Mouse (Mus musculus): ENCODE data around the gene Ephx1. TPM values are rescaled to one million over a fixed set of nuclear protein-coding genes. Genes with fewer than 3 reads are reported as not detected.

Gene Ephx1
- 8.9 and 15.2 TPM in 2 replicates for total RNA-seq (2014; rRNA removed)
- 13.3 and 15.8 TPM in 2 replicates for polyA plus RNA-seq (2015; fragmentation: Nextera tagmentation; extraction: Ambion mirVana)

- Histone ChIP-seq H3K27me3 (ENCODE audit: insufficient read depth, low read length) (no peaks in the 10 kb centered on the region), H3K27ac (no peak within 1 kb of the TSS), H3K4me3 (ENCODE audit: low read length) (no peak within 1 kb of the TSS), H3K36me3 (ENCODE audit: insufficient read depth, low read length) (no peaks in the 10 kb centered on the region), H3K9me3 (ENCODE audit: low read length) (no peaks in the 10 kb centered on the region), H3K9ac (replicated peaks; ENCODE audit: low read length) (no peak within 1 kb of the TSS), H3K4me2 (ENCODE audit: low read depth, low read length) (no peak within 1 kb of the TSS), H3K4me1 (ENCODE audit: insufficient read depth, low read length) (no peaks in the 10 kb centered on the region; the same call in 1 of the 2 replicates)
- ATAC-seq: no peak
- no peak for DNase-seq (ENCODE audit: low spot score)
- no peak for TF ChIP-seq CTCF (IDR thresholded peaks at IDR 0.05; ENCODE audit: low read depth)
- 58% methylated on average over 5 of the region's 5 CpGs for WGBS
Observed at GRCm38 (mm10) chr1:181020756-181021487, at the start of gene Ephx1. Gene Ephx1 (minus strand): TSS chr1:181020904.

DNA sequence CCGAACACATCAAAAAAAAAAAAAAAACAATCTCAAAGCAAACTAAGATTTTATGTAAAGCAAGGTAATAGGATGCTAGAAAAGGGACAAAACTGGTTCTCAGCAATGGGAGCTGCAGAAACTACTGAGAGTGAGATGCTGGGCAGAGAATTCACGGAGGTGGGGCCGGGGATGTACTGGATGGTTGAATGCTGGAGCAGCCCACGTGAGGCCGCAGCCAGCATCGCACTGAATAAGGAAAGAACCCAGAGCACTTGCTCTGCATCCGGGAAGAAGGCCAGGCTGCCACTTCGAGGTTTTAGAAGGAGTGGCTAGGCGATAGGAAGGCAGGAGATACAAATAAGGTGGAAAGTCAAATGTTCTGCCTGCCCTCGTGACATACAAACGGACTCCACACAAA, 49.0 kb upstream of the Ephx1 start:
- no peak for DNase-seq (ENCODE audit: low spot score)
- Histone ChIP-seq H3K9ac (replicated peaks; ENCODE audit: low read length) (no peak overlapping the region), H3K4me2 (ENCODE audit: low read depth, low read length) (no peak overlapping the region), H3K27me3 (ENCODE audit: insufficient read depth, low read length) (no peaks in the 10 kb centered on the region), H3K9me3 (ENCODE audit: low read length) (no peaks in the 10 kb centered on the region), H3K36me3 (ENCODE audit: insufficient read depth, low read length) (no peaks in the 10 kb centered on the region), H3K4me3 (ENCODE audit: low read length) (no peak overlapping the region), H3K4me1 (ENCODE audit: insufficient read depth, low read length) (no peaks in the 10 kb centered on the region), H3K27ac (no peak overlapping the region)
- ATAC-seq: no peak
- WGBS: 69% methylated on average over 11 of the region's 11 CpGs
- TF ChIP-seq CTCF (IDR thresholded peaks at IDR 0.05; ENCODE audit: low read depth): no peak

- H3K4me3 ChIP-seq (ENCODE audit: low read length): no peak overlapping the region
- H3K27me3 ChIP-seq (ENCODE audit: insufficient read depth, low read length): no peaks in the 10 kb centered on the region
- no peak overlapping the region for H3K27ac ChIP-seq
- H3K9ac ChIP-seq (replicated peaks; ENCODE audit: low read length): no peak overlapping the region
- no peaks in the 10 kb centered on the region for H3K4me1 ChIP-seq (ENCODE audit: insufficient read depth, low read length)
- ATAC-seq (no peak), DNase-seq (ENCODE audit: low spot score) (no peak)
- 83% methylated on average over 1 of the region's 1 CpGs for WGBS
- H3K9me3 ChIP-seq (ENCODE audit: low read length): no peaks in the 10 kb centered on the region
- H3K4me2 ChIP-seq (ENCODE audit: low read depth, low read length): no peak overlapping the region
- no peak for TF ChIP-seq CTCF (IDR thresholded peaks at IDR 0.05; ENCODE audit: low read depth)
- H3K36me3 ChIP-seq (ENCODE audit: insufficient read depth, low read length): no peaks in the 10 kb centered on the region
Observed at GRCm38 (mm10) chr1:181068344-181068743, 47.6 kb upstream of the Ephx1 start.

GRCm38 (mm10) chr1:181064648-181065047, 43.9 kb upstream of the Ephx1 start:
- no peak for TF ChIP-seq CTCF (IDR thresholded peaks at IDR 0.05; ENCODE audit: low read depth)
- ATAC-seq (no peak), DNase-seq (ENCODE audit: low spot score) (peak; percentile 3)
- Histone ChIP-seq H3K4me3 (ENCODE audit: low read length) (no peak overlapping the region), H3K4me2 (ENCODE audit: low read depth, low read length) (no peak overlapping the region), H3K36me3 (ENCODE audit: insufficient read depth, low read length) (no peaks in the 10 kb centered on the region), H3K27ac (no peak overlapping the region), H3K9me3 (ENCODE audit: low read length) (no peaks in the 10 kb centered on the region), H3K4me1 (ENCODE audit: insufficient read depth, low read length) (no peaks in the 10 kb centered on the region), H3K27me3 (ENCODE audit: insufficient read depth, low read length) (no peaks in the 10 kb centered on the region), H3K9ac (replicated peaks; ENCODE audit: low read length) (no peak overlapping the region)
- 68% methylated on average over 6 of the region's 6 CpGs for WGBS

GRCm38 (mm10) chr1:181063991-181064390, 43.3 kb upstream of the Ephx1 start:
- ATAC-seq: no peak
- Histone ChIP-seq H3K9ac (replicated peaks; ENCODE audit: low read length) (no peak overlapping the region), H3K4me1 (ENCODE audit: insufficient read depth, low read length) (no peaks in the 10 kb centered on the region), H3K4me2 (ENCODE audit: low read depth, low read length) (no peak overlapping the region), H3K4me3 (ENCODE audit: low read length) (no peak overlapping the region), H3K36me3 (ENCODE audit: insufficient read depth, low read length) (no peaks in the 10 kb centered on the region), H3K27me3 (ENCODE audit: insufficient read depth, low read length) (no peaks in the 10 kb centered on the region), H3K9me3 (ENCODE audit: low read length) (no peaks in the 10 kb centered on the region), H3K27ac (no peak overlapping the region)
- no peak for TF ChIP-seq CTCF (IDR thresholded peaks at IDR 0.05; ENCODE audit: low read depth)
- DNase-seq (ENCODE audit: low spot score): peak; percentile 48
- WGBS: 51% methylated on average over 2 of the region's 2 CpGs

- Histone ChIP-seq H3K4me3 (ENCODE audit: low read length) (no peak overlapping the region), H3K9me3 (ENCODE audit: low read length) (no peaks in the 10 kb centered on the region), H3K27me3 (ENCODE audit: insufficient read depth, low read length) (no peaks in the 10 kb centered on the region), H3K4me2 (ENCODE audit: low read depth, low read length) (no peak overlapping the region), H3K9ac (replicated peaks; ENCODE audit: low read length) (no peak overlapping the region), H3K4me1 (ENCODE audit: insufficient read depth, low read length) (no peaks in the 10 kb centered on the region), H3K27ac (no peak overlapping the region), H3K36me3 (ENCODE audit: insufficient read depth, low read length) (no peaks in the 10 kb centered on the region)
- DNase-seq (ENCODE audit: low spot score): no peak
- ATAC-seq: no peak
- no peak for TF ChIP-seq CTCF (IDR thresholded peaks at IDR 0.05; ENCODE audit: low read depth)
- WGBS: 71% methylated on average over 3 of the region's 3 CpGs
Observed at GRCm38 (mm10) chr1:181061784-181062485, 41.2 kb upstream of the Ephx1 start.

DNA sequence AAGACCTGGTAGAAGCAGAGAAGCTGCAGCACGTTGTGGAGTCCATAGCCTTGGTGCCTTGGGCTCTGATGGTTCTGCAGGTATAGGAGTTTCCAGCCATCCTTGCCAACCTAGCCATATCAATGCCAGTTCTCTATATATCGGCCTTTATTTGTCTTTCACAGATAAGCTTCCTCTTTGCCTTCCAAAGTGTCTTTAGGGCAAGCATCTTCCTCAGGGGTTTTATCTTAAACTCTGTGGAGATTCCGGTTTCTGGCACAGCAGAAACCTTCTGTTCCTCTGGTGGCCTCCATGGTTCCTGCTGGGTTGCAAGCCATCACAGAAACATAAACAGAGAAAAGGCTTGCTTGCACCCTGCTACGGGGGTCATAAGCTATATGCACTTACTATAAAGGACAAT, 32.2 kb upstream of the Ephx1 start:
- no peak for DNase-seq (ENCODE audit: low spot score)
- no peaks in the 10 kb centered on the region for H3K9me3 ChIP-seq (ENCODE audit: low read length)
- no peaks in the 10 kb centered on the region for H3K27me3 ChIP-seq (ENCODE audit: insufficient read depth, low read length)
- no peak overlapping the region for H3K4me3 ChIP-seq (ENCODE audit: low read length)
- H3K27ac ChIP-seq: no peak overlapping the region
- TF ChIP-seq CTCF (IDR thresholded peaks at IDR 0.05; ENCODE audit: low read depth): no peak
- no peak overlapping the region for H3K4me2 ChIP-seq (ENCODE audit: low read depth, low read length)
- 84% methylated on average over 4 of the region's 4 CpGs for WGBS
- ATAC-seq: no peak
- no peaks in the 10 kb centered on the region for H3K4me1 ChIP-seq (ENCODE audit: insufficient read depth, low read length)
- no peak overlapping the region for H3K9ac ChIP-seq (replicated peaks; ENCODE audit: low read length)
- H3K36me3 ChIP-seq (ENCODE audit: insufficient read depth, low read length): no peaks in the 10 kb centered on the region

Data from hindbrain, postnatal 0 days (tissue).